Mouse (Mus musculus): Measurements from ENCODE around the gene Lck. TPM values are rescaled to one million over a fixed set of nuclear protein-coding genes. Genes with fewer than 3 reads are reported as not detected.
A peak's percentile ranks its signal among the peaks of the same experiment; 100 is the strongest.
"Not testable (repeated sequence)": the region's sequence is repeated elsewhere in the genome, so short reads cannot be mapped to it uniquely, and the experiment has no call there.

The Lck gene
- polyA plus RNA-seq, 1 experiment from 2014 or later: 13.0 TPM

DNA sequence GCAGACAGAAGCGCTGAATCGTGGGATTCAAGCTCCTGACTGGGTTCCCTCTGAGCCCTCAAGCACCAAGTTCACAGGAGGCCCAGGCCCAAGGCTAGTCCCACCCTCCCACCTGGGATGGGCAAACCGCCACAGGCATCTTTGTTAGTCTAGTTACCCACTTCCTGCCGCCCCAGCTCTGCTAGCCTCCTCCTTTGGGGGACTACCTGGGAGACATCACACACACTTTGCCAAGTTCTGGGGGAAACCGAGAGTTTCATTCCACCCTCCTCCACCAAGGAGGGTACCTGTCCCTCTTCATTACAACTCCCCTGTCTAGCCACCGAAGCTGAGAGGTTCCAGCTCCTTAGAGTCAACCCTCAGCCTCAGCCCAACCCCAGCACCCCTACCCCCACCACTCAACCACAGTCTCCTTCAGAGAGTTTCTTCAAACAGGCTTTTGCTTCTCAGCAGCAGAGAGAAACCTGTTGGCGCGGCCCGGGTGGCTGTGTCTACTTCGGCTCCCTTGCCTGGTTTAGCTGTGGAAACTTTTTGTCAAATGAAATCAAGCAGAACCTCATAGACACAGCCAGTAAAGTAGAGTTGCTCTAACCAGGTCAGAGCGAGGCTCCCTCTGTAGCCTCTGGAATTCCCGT is 15.0 kb downstream of the Lck start:
- no peak overlapping the region for H3K27ac ChIP-seq (ENCODE audit: low read length)
- no peaks in the 10 kb centered on the region for H3K27me3 ChIP-seq (ENCODE audit: insufficient read depth, low read length)
- H3K4me2 ChIP-seq (replicated peaks; ENCODE audit: low read depth, low read length): no peak overlapping the region
- H3K4me3 ChIP-seq (ENCODE audit: low read length): no peak overlapping the region
- peaks cover 28% of the 10 kb centered on the region for H3K4me1 ChIP-seq (ENCODE audit: insufficient read depth, low read length)
- no peak for ATAC-seq (ENCODE audit: low FRiP score, low TSS enrichment)
- H3K9me3 ChIP-seq (ENCODE audit: low read length): no peaks in the 10 kb centered on the region
- H3K9ac ChIP-seq (replicated peaks; ENCODE audit: low read length): no peak overlapping the region
- H3K36me3 ChIP-seq (ENCODE audit: insufficient read depth, low read length): no peaks in the 10 kb centered on the region
- WGBS: 81% methylated on average over 12 of the region's 12 CpGs

GRCm38 (mm10) chr4:129557256-129557808 is 16.1 kb downstream of the Lck start:
- Histone ChIP-seq H3K27ac (ENCODE audit: low read length) (peak overlapping the region; percentile 79), H3K4me2 (replicated peaks; ENCODE audit: low read depth, low read length) (peak overlapping the region; percentile 87), H3K36me3 (ENCODE audit: insufficient read depth, low read length) (no peaks in the 10 kb centered on the region), H3K4me3 (ENCODE audit: low read length) (no peak overlapping the region), H3K9ac (replicated peaks; ENCODE audit: low read length) (peak overlapping the region; percentile 77), H3K9me3 (ENCODE audit: low read length) (no peaks in the 10 kb centered on the region), H3K27me3 (ENCODE audit: insufficient read depth, low read length) (no peaks in the 10 kb centered on the region), H3K4me1 (ENCODE audit: insufficient read depth, low read length) (peaks cover 24% of the 10 kb centered on the region)
- 0 out of 2 replicates have a peak, but pooled peaks have one; percentile 16 for ATAC-seq (ENCODE audit: low FRiP score, low TSS enrichment)
- 52% methylated on average over 9 of the region's 9 CpGs for WGBS

GRCm38 (mm10) chr4:129556532-129557223 is 16.8 kb downstream of the Lck start:
- ATAC-seq (ENCODE audit: low FRiP score, low TSS enrichment): peak; percentile 80

GRCm38 (mm10) chr4:129555862-129556531 is 17.4 kb downstream of the Lck start:
- Histone ChIP-seq H3K27ac (ENCODE audit: low read length) (peak overlapping the region; percentile 86), H3K9ac (replicated peaks; ENCODE audit: low read length) (peak overlapping the region; percentile 77), H3K4me2 (replicated peaks; ENCODE audit: low read depth, low read length) (peak overlapping the region; percentile 87), H3K9me3 (ENCODE audit: low read length) (no peaks in the 10 kb centered on the region), H3K4me1 (ENCODE audit: insufficient read depth, low read length) (peaks cover 24% of the 10 kb centered on the region), H3K27me3 (ENCODE audit: insufficient read depth, low read length) (no peaks in the 10 kb centered on the region), H3K36me3 (ENCODE audit: insufficient read depth, low read length) (no peaks in the 10 kb centered on the region), H3K4me3 (ENCODE audit: low read length) (peak overlapping the region; percentile 69)
- peak; percentile 74 for ATAC-seq (ENCODE audit: low FRiP score, low TSS enrichment)
- under 1% methylated on average over 24 of the region's 24 CpGs for WGBS

More at GRCm38 (mm10) chr4:129556532-129557223, 16.8 kb downstream of the Lck start:
- Histone ChIP-seq H3K4me1 (ENCODE audit: insufficient read depth, low read length) (peaks cover 24% of the 10 kb centered on the region), H3K27ac (ENCODE audit: low read length) (peak overlapping the region; percentile 79), H3K4me2 (replicated peaks; ENCODE audit: low read depth, low read length) (peak overlapping the region; percentile 87), H3K27me3 (ENCODE audit: insufficient read depth, low read length) (no peaks in the 10 kb centered on the region), H3K9ac (replicated peaks; ENCODE audit: low read length) (peak overlapping the region; percentile 77), H3K4me3 (ENCODE audit: low read length) (peak overlapping the region; percentile 69), H3K36me3 (ENCODE audit: insufficient read depth, low read length) (no peaks in the 10 kb centered on the region), H3K9me3 (ENCODE audit: low read length) (no peaks in the 10 kb centered on the region)
- WGBS: 6% methylated on average over 31 of the region's 33 CpGs

DNA sequence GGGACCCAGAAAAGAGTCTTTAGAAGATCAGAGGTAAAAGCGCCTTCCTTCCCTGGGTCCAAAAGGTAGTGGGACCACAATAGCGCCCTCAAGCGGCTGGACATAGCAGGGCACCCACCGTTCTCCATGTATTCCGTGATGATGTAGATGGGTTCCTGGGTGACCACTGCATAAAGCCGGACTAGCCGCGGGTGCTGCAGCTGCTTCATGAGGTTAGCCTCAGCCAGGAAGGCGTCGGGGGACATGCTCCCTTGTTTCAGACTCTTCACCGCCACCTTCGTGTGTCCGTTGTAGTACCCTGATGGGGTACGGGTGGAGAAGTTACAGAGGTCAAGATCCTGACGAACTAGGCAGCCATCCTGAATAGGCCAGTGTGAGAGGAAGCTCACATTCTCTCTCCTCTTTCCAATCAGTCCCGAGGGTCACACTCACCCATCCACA is 18.0 kb downstream of the Lck start:
- Histone ChIP-seq H3K9me3 (ENCODE audit: low read length) (no peaks in the 10 kb centered on the region), H3K9ac (replicated peaks; ENCODE audit: low read length) (peak overlapping the region; percentile 77), H3K4me1 (ENCODE audit: insufficient read depth, low read length) (peaks cover 24% of the 10 kb centered on the region), H3K4me2 (replicated peaks; ENCODE audit: low read depth, low read length) (peak overlapping the region; percentile 87), H3K36me3 (ENCODE audit: insufficient read depth, low read length) (no peaks in the 10 kb centered on the region), H3K4me3 (ENCODE audit: low read length) (peak overlapping the region; percentile 69), H3K27ac (ENCODE audit: low read length) (peak overlapping the region; percentile 86), H3K27me3 (ENCODE audit: insufficient read depth, low read length) (no peaks in the 10 kb centered on the region)
- WGBS: 3% methylated on average over 16 of the region's 16 CpGs
- ATAC-seq (ENCODE audit: low FRiP score, low TSS enrichment): peak; percentile 39

GRCm38 (mm10) chr4:129554512-129554911 is 18.9 kb downstream of the Lck start:
- H3K4me3 ChIP-seq (ENCODE audit: low read length); H3K36me3 ChIP-seq (ENCODE audit: insufficient read depth, low read length); ATAC-seq (ENCODE audit: low FRiP score, low TSS enrichment); H3K27me3 ChIP-seq (ENCODE audit: insufficient read depth, low read length); H3K9ac ChIP-seq (replicated peaks; ENCODE audit: low read length); H3K27ac ChIP-seq (ENCODE audit: low read length); H3K9me3 ChIP-seq (ENCODE audit: low read length); H3K4me2 ChIP-seq (replicated peaks; ENCODE audit: low read depth, low read length): not testable (repeated sequence)
- WGBS: 76% methylated on average over 4 of the region's 6 CpGs
- peaks cover 30% of the 10 kb centered on the region for H3K4me1 ChIP-seq (ENCODE audit: insufficient read depth, low read length)

DNA sequence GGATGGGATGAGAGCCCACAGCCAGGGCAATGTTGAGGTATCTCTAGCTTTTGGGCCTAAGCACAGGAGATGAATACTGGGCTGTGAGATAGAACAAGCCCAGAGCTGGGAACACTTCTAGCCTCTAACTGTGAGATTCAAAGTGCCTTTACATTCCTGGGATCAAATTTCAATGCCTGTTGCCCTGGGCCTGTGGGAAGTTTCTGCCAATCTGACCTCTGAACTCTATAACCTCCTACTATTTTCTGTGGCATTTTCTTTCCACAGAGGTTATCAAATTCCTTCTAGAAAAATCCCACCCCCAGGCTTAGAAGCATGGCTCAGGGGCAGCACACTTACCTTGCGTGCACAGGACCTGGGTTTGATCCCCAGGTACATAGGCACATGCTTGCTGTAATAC is 23.1 kb downstream of the Lck start:
- no peak for ATAC-seq (ENCODE audit: low FRiP score, low TSS enrichment)
- Histone ChIP-seq H3K4me1 (ENCODE audit: insufficient read depth, low read length) (peaks cover 10% of the 10 kb centered on the region; the same call in 1 of the 2 replicates), H3K9me3 (ENCODE audit: low read length) (0 out of 2 replicates have a peak, but pooled peaks cover 2% of the 10 kb centered on the region), H3K9ac (replicated peaks; ENCODE audit: low read length) (0 out of 2 replicates have a peak overlapping the region, but pooled peaks have one; percentile 8), H3K4me2 (replicated peaks; ENCODE audit: low read depth, low read length) (no peak overlapping the region), H3K27me3 (ENCODE audit: insufficient read depth, low read length) (no peaks in the 10 kb centered on the region), H3K27ac (ENCODE audit: low read length) (no peak overlapping the region), H3K36me3 (ENCODE audit: insufficient read depth, low read length) (no peaks in the 10 kb centered on the region), H3K4me3 (ENCODE audit: low read length) (no peak overlapping the region)
- WGBS: 54% methylated on average over 1 of the region's 1 CpGs

DNA sequence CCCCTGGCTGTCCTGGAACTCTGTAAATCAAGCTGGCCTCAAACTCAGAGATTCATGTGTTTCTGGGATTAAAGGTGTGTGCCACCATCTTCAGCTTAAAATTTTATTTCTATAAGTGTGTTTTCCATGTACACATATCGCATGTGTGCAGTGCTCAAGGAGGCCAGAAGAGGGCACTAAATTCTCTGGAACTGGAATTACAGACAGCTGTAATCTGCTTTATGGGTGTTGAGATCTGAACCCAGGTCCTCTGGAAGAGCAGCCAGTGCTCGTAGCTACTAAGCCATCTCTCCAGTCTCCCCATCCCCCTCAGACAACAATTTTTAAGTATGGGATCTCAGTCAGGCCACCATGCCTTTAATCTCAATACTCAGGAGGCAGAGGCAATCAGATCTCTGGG is 24.1 kb downstream of the Lck start:
- WGBS: 92% methylated on average over 2 of the region's 2 CpGs
- H3K27ac ChIP-seq (ENCODE audit: low read length): no peak overlapping the region
- ATAC-seq (ENCODE audit: low FRiP score, low TSS enrichment): no peak

DNA sequence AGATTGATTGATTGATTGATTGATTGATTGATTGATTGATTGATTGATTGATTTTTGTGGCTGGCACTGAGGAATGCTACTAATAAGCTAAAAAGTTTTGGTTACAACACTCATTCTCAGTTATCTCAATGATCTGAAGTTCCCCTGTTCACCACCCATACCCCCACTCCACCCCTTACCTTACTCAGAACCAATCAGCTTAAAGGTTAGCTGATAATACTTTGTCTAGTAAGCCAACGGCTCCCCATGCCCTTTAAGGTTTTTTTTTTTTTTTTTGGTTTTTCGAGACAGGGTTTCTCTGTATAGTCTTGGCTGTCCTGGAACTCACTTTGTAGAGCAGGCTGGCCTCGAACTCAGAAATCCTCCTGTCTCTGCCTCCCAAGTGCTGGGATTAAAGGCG is 25.8 kb downstream of the Lck start:
- not testable (repeated sequence) for H3K9me3 ChIP-seq (ENCODE audit: low read length); H3K4me3 ChIP-seq (ENCODE audit: low read length); H3K9ac ChIP-seq (replicated peaks; ENCODE audit: low read length); H3K27ac ChIP-seq (ENCODE audit: low read length); H3K36me3 ChIP-seq (ENCODE audit: insufficient read depth, low read length); H3K4me1 ChIP-seq (ENCODE audit: insufficient read depth, low read length); H3K4me2 ChIP-seq (replicated peaks; ENCODE audit: low read depth, low read length); ATAC-seq (ENCODE audit: low FRiP score, low TSS enrichment); H3K27me3 ChIP-seq (ENCODE audit: insufficient read depth, low read length)
- 85% methylated on average over 4 of the region's 4 CpGs for WGBS

More for the DNA sequence above, 24.1 kb downstream of the Lck start:
- H3K36me3 ChIP-seq (ENCODE audit: insufficient read depth, low read length): no peaks in the 10 kb centered on the region
- H3K9ac ChIP-seq (replicated peaks; ENCODE audit: low read length): no peak overlapping the region
- H3K9me3 ChIP-seq (ENCODE audit: low read length): 0 out of 2 replicates have a peak, but pooled peaks cover 2% of the 10 kb centered on the region
- H3K4me2 ChIP-seq (replicated peaks; ENCODE audit: low read depth, low read length): no peak overlapping the region
- no peaks in the 10 kb centered on the region for H3K27me3 ChIP-seq (ENCODE audit: insufficient read depth, low read length)
- H3K4me1 ChIP-seq (ENCODE audit: insufficient read depth, low read length): peaks cover 6% of the 10 kb centered on the region; the same call in 1 of the 2 replicates
- H3K4me3 ChIP-seq (ENCODE audit: low read length): no peak overlapping the region

Measured in kidney, embryonic 16.5 days (tissue).